Mouse (Mus musculus) embryonic stem cell, embryonic (primary cell): ENCODE measurements at regions not wholly inside any gene's neighbourhood (a gene's known extent, or its start where the extent isn't known, plus 50 kb on each side); places are given as distances from the start of the nearest gene placed in this dataset.

ENCODE experiments used
- CTCF ChIA-PET, 4 experiments: fragments of 300-600 bp in 2 of 4; fragments of 350-600 bp in 2 of 4; sonication (Branson Sonifier 250); formaldehyde crosslinking; loops; one replicate each; lab custom pipeline; 2022; ENCODE audit warnings: inconsistent platforms in 2 of 4; lab: Charles Lee
- POLR2A ChIA-PET, 4 experiments: fragments of 300-600 bp in 2 of 4; fragments of 350-600 bp in 2 of 4; sonication (Branson Sonifier 250); formaldehyde crosslinking; loops; one replicate each; lab custom pipeline; 2022; ENCODE audit warnings: antibody characterized with exemption in 4 of 4, inconsistent platforms in 1 of 4; lab: Charles Lee

- ChIA-PET POLR2A (no interaction called here), CTCF (interaction anchor here in 2 of 4 experiments (0.5 to 1.3 kb wide), 3 partner anchors 161 to 280 kb away, joined by 3 to 5 read pairs (median 5); partner anchors contain the start of gene Fam162b (in 1 of the 2))
Observed at GRCm38 (mm10) chr10:51792030-51792429, 114.5 kb downstream of the Rfx6 start.

DNA sequence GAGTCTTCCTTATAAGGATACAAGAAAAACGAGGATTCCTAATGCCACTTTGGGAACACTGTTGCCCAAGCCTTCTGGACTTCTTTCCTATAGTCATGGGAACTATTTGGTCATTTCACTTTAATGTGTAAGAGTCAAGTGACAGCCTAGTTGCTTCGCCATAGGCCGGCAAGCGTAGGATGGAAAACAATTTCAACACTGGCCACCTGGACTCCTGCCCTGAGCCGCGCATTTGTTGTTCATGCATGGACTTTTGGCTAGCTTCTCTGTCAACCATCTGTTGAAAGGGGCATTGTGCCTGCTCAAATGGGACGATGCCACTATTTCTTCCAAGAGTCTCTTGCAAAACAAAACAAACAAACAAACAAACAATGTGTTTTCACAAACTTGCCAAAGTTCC, 116.3 kb downstream of the Rfx6 start:
- ChIA-PET CTCF (no interaction called here), POLR2A (no interaction called here)

- CTCF ChIA-PET: no interaction called here
- POLR2A ChIA-PET: no interaction called here
Observed at GRCm38 (mm10) chr10:51816626-51817025, 139.1 kb downstream of the Rfx6 start.

GRCm38 (mm10) chr10:51823900-51824299, 146.3 kb downstream of the Rfx6 start:
- POLR2A ChIA-PET: no interaction called here

GRCm38 (mm10) chr10:51826431-51826964, 148.9 kb downstream of the Rfx6 start:
- POLR2A ChIA-PET: interaction anchor here in 2 of 4 experiments (0.6 to 0.8 kb wide), 2 partner anchors 197 to 579 kb away, joined by 3 read pairs; no protein-coding TSS in a partner anchor
- CTCF ChIA-PET: no interaction called here

More at GRCm38 (mm10) chr10:51823900-51824299, 146.3 kb downstream of the Rfx6 start:
- CTCF ChIA-PET: no interaction called here

- POLR2A ChIA-PET: no interaction called here
- CTCF ChIA-PET: no interaction called here
Observed at GRCm38 (mm10) chr10:51832459-51832858, 154.9 kb downstream of the Rfx6 start.

- CTCF ChIA-PET: no interaction called here
- POLR2A ChIA-PET: no interaction called here
Observed at GRCm38 (mm10) chr10:51843099-51843498, 165.5 kb downstream of the Rfx6 start.

DNA sequence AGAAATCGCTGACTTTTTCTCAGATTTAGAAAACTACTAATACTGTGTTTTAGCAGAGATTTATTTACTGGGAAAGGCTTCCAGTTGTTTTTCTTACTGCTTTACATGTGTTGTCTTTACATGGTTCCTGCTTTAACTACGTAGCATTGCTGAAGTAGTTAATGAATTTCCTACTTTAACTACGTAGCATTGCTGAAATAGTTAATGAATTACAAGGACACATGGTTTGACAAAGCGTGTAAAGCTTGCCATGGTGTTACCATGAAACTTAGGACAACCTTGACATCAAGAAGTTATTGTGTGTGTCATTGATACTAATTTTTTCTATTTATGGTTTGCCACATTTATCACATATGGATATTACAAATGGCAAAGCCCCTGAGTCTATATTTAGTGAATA, 168.7 kb downstream of the Rfx6 start:
- CTCF ChIA-PET: no interaction called here
- POLR2A ChIA-PET: no interaction called here

DNA sequence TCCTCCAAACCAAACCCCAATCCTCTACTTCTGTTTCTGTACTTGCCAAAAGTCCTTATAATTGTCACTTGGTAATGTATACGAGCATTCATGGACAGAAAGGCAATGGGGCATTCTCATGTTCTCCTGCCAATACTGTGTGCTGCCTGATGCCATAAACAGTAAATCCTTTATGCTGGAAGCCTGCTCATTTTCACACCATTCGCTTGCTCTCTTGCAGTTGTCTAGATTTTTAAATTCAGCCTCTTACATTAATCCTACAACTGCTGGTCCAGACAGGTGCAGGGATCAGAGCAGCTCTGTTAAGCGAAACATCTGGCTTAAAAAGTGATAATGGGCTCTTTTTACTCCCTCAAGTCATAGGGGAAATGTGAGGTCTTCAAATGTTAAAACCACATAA, 152.9 kb upstream of the Vgll2 start:
- CTCF ChIA-PET: no interaction called here
- POLR2A ChIA-PET: no interaction called here

- POLR2A ChIA-PET: no interaction called here
- CTCF ChIA-PET: no interaction called here
Observed at GRCm38 (mm10) chr10:51911066-51911691, 111.1 kb upstream of the Vgll2 start.

DNA sequence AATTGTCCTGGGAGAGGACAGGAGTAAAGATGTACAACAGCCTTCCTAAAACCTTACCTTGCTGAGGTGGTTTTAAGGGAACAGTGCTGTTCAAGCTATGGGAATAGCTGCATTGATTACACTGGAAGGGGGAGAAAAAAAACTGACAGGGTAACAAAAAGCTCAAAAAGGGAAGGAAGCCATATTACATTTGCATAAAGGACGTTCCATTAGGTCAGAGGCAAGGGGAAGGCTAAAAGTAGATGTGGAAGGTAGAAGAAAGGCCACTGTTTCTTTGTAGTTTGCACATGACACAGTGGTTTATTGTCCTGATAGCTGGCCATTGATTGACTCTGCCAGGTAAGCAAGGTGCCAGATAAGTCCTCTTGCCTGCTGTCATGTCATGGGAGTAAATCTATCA, 110.2 kb upstream of the Vgll2 start:
- POLR2A ChIA-PET: interaction anchor here in 1 of 4 experiments (0.6 kb wide), 1 partner anchor 65 kb away, joined by 3 read pairs; no protein-coding TSS in a partner anchor

GRCm38 (mm10) chr10:51926644-51927043, 95.7 kb upstream of the Vgll2 start:
- POLR2A ChIA-PET: no interaction called here
- CTCF ChIA-PET: no interaction called here

More for the DNA sequence above, 110.2 kb upstream of the Vgll2 start:
- CTCF ChIA-PET: no interaction called here

- POLR2A ChIA-PET: no interaction called here
- CTCF ChIA-PET: no interaction called here
Observed at GRCm38 (mm10) chr10:51929341-51929740, 93.0 kb upstream of the Vgll2 start.

GRCm38 (mm10) chr10:51930266-51930665, 92.0 kb upstream of the Vgll2 start:
- POLR2A ChIA-PET: no interaction called here
- CTCF ChIA-PET: no interaction called here

DNA sequence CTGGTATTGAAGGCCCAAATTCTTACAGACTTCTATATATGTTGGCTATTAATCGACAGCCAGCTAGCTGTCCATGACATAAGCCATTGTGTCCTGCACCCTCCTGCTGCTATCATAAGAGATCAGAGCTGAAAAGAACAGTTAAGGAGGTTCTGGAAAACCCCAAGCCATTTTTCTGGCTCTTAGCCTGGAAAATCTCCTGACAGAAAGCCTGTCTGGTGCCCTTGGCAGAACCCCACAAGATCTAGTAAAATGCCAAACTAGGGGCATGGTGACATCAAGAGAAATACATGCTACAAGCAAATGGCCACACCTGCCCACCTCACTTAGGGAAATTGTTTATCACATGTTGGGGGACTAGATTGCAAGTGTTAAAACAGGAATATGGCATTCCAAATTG, 91.6 kb upstream of the Vgll2 start:
- ChIA-PET CTCF (no interaction called here), POLR2A (no interaction called here)

GRCm38 (mm10) chr10:51935482-51935881, 86.8 kb upstream of the Vgll2 start:
- ChIA-PET CTCF (interaction anchor here in 1 of 4 experiments (1.0 kb wide), 1 partner anchor 21 kb away, joined by 3 read pairs; no protein-coding TSS in a partner anchor), POLR2A (interaction anchor here in 1 of 4 experiments (0.7 kb wide), 1 partner anchor 20 kb away, joined by 3 read pairs; no protein-coding TSS in a partner anchor)

- CTCF ChIA-PET: interaction anchor here in 1 of 4 experiments (0.5 kb wide), 1 partner anchor 11 kb away, joined by 3 read pairs; no protein-coding TSS in a partner anchor
- POLR2A ChIA-PET: no interaction called here
Observed at GRCm38 (mm10) chr10:51941192-51941591, 81.1 kb upstream of the Vgll2 start.

DNA sequence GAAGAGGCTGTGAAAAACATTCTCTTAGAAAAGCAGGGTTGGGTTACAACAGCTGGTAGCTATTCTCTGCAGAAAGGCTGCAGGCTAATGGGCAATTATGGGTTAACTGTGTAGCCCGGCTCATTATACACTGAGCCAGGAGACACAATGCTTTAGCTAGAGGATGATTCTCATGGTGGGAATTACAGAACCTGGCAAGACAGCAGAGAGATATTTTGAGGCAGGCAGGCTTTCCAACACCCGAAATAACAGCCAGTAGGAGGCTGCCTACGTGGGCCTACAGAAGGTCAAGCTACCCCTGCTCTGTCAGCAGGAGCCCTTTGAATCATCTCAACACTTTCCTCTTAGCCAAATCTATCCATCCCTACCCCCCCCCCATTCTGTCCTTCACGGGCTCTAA, 76.6 kb upstream of the Vgll2 start:
- CTCF ChIA-PET: no interaction called here
- POLR2A ChIA-PET: no interaction called here

DNA sequence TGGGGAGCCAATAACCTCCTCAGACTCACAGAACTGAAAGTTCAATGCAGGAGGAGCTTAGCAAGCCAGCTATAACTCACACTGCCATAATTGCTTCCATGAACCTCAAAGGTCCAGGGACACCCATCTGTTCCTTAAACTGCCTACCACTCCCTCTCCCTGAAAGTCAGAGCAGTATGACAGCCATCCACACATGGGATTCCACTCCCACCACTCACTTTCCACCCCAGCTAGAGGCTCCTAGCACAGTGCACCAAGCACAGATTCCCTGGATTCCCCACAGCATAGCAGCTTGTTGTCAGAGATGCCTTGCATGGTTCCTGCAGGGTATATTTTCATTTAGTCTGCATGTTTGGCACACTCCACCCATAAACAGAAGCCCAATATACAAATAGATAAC, 76.1 kb upstream of the Vgll2 start:
- CTCF ChIA-PET: no interaction called here
- POLR2A ChIA-PET: no interaction called here

DNA sequence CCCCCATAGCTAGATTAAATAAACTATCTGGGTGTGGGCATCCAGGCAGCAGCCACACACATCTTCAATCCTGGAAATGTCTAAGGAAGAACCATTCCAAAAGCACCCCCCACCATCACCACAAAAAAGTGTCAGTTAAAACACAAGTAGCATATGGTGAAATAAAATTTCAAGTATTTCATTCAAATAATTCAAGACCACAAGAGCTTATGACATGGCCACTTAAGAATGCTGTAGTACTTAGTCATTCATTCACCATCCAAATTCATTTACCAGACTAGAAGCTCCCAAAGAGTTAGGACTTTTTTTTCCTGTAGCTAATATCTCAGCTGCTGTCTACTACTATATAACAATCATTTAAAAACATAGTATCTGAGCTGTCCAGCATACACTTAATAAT, 75.4 kb upstream of the Vgll2 start:
- ChIA-PET CTCF (no interaction called here), POLR2A (no interaction called here)

DNA sequence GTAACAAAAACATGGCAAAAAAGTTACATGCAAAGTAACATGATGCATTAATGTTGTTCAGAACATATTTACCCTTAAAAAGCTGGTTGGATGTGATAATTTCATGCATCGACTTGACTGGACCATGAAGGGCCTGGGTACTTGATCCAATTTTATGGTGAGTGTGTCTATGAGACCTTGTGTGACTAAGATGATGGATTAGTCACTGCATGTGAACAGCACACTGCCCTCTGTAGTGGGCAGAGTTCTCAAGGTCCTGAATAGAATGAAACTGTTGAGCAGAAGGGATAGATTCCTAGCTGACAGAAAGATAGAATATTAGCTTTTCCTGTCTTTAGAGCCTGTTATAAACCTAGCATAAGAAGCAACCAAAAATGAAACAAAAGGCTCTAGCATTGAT, 72.3 kb upstream of the Vgll2 start:
- POLR2A ChIA-PET: no interaction called here

More for the DNA sequence above, 72.3 kb upstream of the Vgll2 start:
- CTCF ChIA-PET: no interaction called here
